Mouse (Mus musculus): ENCODE data around the gene Tab1. TPM values are rescaled to one million over a fixed set of nuclear protein-coding genes. Genes with fewer than 3 reads are reported as not detected.
A peak's percentile ranks its signal among the peaks of the same experiment; 100 is the strongest.

Gene Tab1
- polyA plus RNA-seq (2015; fragmentation: Nextera tagmentation; extraction: Ambion mirVana), result 29.9 and 33.4 TPM in 2 replicates

DNA sequence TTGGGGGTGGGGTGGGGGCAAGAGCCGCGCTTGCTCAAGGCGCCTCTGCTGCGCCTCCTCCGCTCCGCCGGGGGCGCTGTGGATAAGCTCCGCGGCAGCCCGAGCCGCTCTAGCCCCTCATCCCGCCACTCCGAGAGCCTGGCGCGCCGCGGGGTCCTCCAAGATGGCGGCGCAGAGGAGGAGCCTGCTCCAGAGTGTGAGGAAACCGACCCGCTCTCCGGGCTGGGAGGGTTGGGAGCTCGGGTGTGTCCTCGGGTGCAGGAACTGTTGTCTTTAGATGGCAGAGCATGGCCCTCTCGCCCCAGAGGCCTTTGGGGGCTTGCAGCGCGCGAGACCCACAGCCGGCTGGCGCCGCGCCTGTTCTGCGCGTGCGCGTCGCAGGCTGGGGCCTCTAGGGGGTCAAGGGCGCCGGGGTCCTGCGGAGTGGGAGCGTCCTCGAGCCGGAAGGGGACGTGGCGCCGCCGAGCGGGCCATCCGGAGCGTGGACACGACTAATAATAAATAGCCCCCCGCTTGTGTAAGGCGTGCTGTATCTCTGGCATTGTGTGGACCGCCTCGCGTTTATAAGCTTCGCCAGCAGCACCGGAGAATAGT lies at the start of gene Tab1:
Gene Tab1 (plus strand): TSS at position 135 of the 594 bp plus-strand sequence.
- Histone ChIP-seq H3K9me3 (replicated peaks; ENCODE audit: control insufficient read depth, low read length) (no peaks in the 10 kb centered on the region), H3K4me3 (ENCODE audit: low read length) (peak within 1 kb of the TSS; percentile 71), H3K27me3 (ENCODE audit: control insufficient read depth, insufficient read depth, low read length) (no peaks in the 10 kb centered on the region), H3K36me3 (ENCODE audit: control insufficient read depth, insufficient read depth) (no peaks in the 10 kb centered on the region), H3K4me1 (ENCODE audit: control insufficient read depth, insufficient read depth, low read length) (peaks cover 28% of the 10 kb centered on the region), H3K4me2 (ENCODE audit: low read depth, low read length) (peak within 1 kb of the TSS; percentile 88), H3K27ac (ENCODE audit: low read length) (peak within 1 kb of the TSS; percentile 100), H3K9ac (ENCODE audit: low read length) (peak within 1 kb of the TSS; percentile 89)
- ATAC-seq (replicated peaks; ENCODE audit: extremely low read depth, insufficient read depth, low FRiP score), result peak; percentile 93
- WGBS, result under 1% methylated on average over 53 of the region's 59 CpGs

- Histone ChIP-seq H3K9me3 (replicated peaks; ENCODE audit: control insufficient read depth, low read length) (no peaks in the 10 kb centered on the region), H3K27ac (ENCODE audit: low read length) (peak overlapping the region; percentile 94), H3K36me3 (ENCODE audit: control insufficient read depth, insufficient read depth) (peaks cover 37% of the 10 kb centered on the region), H3K4me2 (ENCODE audit: low read depth, low read length) (peak overlapping the region; percentile 88), H3K4me3 (ENCODE audit: low read length) (peak overlapping the region; percentile 94), H3K27me3 (ENCODE audit: control insufficient read depth, insufficient read depth, low read length) (no peaks in the 10 kb centered on the region), H3K4me1 (ENCODE audit: control insufficient read depth, insufficient read depth, low read length) (peaks cover 39% of the 10 kb centered on the region), H3K9ac (ENCODE audit: low read length) (peak overlapping the region; percentile 97)
- WGBS, result under 1% methylated on average over 30 of the region's 30 CpGs
- peak; percentile 91 for ATAC-seq (replicated peaks; ENCODE audit: extremely low read depth, insufficient read depth, low FRiP score)
Observed at GRCm38 (mm10) chr15:80083276-80083731, 49.6 kb upstream of the Tab1 start.

GRCm38 (mm10) chr15:80083740-80084139 lies 49.2 kb upstream of the Tab1 start:
- no peaks in the 10 kb centered on the region for H3K9me3 ChIP-seq (replicated peaks; ENCODE audit: control insufficient read depth, low read length)
- 1% methylated on average over 12 of the region's 12 CpGs for WGBS
- peak overlapping the region; percentile 94 for H3K4me3 ChIP-seq (ENCODE audit: low read length)
- peaks cover 34% of the 10 kb centered on the region for H3K36me3 ChIP-seq (ENCODE audit: control insufficient read depth, insufficient read depth)
- H3K4me1 ChIP-seq (ENCODE audit: control insufficient read depth, insufficient read depth, low read length), result peaks cover 37% of the 10 kb centered on the region
- H3K4me2 ChIP-seq (ENCODE audit: low read depth, low read length), result peak overlapping the region; percentile 88
- H3K27ac ChIP-seq (ENCODE audit: low read length), result peak overlapping the region; percentile 94
- ATAC-seq (replicated peaks; ENCODE audit: extremely low read depth, insufficient read depth, low FRiP score), result 0 out of 2 replicates have a peak, but pooled peaks have one; percentile 1
- no peaks in the 10 kb centered on the region for H3K27me3 ChIP-seq (ENCODE audit: control insufficient read depth, insufficient read depth, low read length)
- H3K9ac ChIP-seq (ENCODE audit: low read length), result peak overlapping the region; percentile 72

GRCm38 (mm10) chr15:80087406-80088012 lies 45.4 kb upstream of the Tab1 start:
- Histone ChIP-seq H3K4me3 (ENCODE audit: low read length) (no peak overlapping the region), H3K27ac (ENCODE audit: low read length) (no peak overlapping the region), H3K4me2 (ENCODE audit: low read depth, low read length) (no peak overlapping the region), H3K27me3 (ENCODE audit: control insufficient read depth, insufficient read depth, low read length) (peaks cover 6% of the 10 kb centered on the region; the same call in 1 of the 2 replicates), H3K4me1 (ENCODE audit: control insufficient read depth, insufficient read depth, low read length) (peaks cover 2% of the 10 kb centered on the region; the same call in 1 of the 2 replicates), H3K36me3 (ENCODE audit: control insufficient read depth, insufficient read depth) (no peaks in the 10 kb centered on the region), H3K9ac (ENCODE audit: low read length) (no peak overlapping the region), H3K9me3 (replicated peaks; ENCODE audit: control insufficient read depth, low read length) (no peaks in the 10 kb centered on the region)
- ATAC-seq (replicated peaks; ENCODE audit: extremely low read depth, insufficient read depth, low FRiP score), result no peak
- WGBS, result 75% methylated on average over 9 of the region's 9 CpGs

DNA sequence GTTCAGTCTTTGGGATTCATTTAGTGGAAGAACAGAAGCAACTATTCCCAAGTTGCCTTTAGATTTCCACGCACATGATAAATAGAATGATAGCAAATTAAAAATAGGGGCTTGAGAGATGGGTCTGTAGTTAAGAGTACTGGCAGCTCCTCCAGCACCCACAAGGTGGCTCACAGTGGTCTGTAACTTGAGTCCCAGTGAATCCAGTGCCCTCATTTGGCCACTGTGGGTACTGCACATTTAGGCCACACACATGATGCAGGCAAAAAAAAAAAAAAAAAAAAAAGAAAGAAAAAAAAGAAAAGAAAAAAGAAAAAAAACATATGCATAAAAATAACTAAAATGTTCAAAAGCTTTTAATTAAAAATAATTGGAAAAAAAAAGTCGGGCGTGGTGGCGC lies 44.3 kb upstream of the Tab1 start:
- Histone ChIP-seq H3K9ac (ENCODE audit: low read length) (no peak overlapping the region), H3K4me3 (ENCODE audit: low read length) (no peak overlapping the region), H3K4me1 (ENCODE audit: control insufficient read depth, insufficient read depth, low read length) (peaks cover 2% of the 10 kb centered on the region; the same call in 1 of the 2 replicates), H3K36me3 (ENCODE audit: control insufficient read depth, insufficient read depth) (no peaks in the 10 kb centered on the region), H3K4me2 (ENCODE audit: low read depth, low read length) (no peak overlapping the region), H3K27ac (ENCODE audit: low read length) (no peak overlapping the region), H3K27me3 (ENCODE audit: control insufficient read depth, insufficient read depth, low read length) (peaks cover 7% of the 10 kb centered on the region; the same call in 1 of the 2 replicates), H3K9me3 (replicated peaks; ENCODE audit: control insufficient read depth, low read length) (no peaks in the 10 kb centered on the region)
- WGBS, result 36% methylated on average over 4 of the region's 4 CpGs
- no peak for ATAC-seq (replicated peaks; ENCODE audit: extremely low read depth, insufficient read depth, low FRiP score)

DNA sequence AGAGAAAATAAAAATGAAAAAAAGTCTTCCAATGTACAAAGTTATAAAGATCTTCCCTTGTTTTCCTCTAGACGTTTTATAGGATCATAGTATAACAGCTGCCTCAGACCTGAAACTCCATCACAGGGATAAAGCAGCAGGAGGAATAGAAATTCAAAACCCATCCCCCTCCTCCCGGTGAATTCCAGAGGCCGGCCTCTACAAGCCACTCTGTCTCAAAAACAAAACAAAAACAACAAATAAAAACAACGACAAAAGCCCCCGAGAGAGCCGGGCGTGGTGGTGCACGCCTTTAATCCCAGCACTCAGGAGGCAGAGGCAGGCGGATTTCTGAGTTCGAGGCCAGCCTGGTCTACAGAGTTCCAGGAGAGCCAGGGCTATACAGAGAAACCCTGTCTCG lies 42.8 kb upstream of the Tab1 start:
- ATAC-seq (replicated peaks; ENCODE audit: extremely low read depth, insufficient read depth, low FRiP score), result no peak
- H3K27me3 ChIP-seq (ENCODE audit: control insufficient read depth, insufficient read depth, low read length), result peaks cover 7% of the 10 kb centered on the region; the same call in 1 of the 2 replicates
- H3K27ac ChIP-seq (ENCODE audit: low read length), result no peak overlapping the region
- H3K9me3 ChIP-seq (replicated peaks; ENCODE audit: control insufficient read depth, low read length), result no peaks in the 10 kb centered on the region
- no peak overlapping the region; the same call in 1 of the 2 replicates for H3K4me2 ChIP-seq (ENCODE audit: low read depth, low read length)
- no peak overlapping the region for H3K9ac ChIP-seq (ENCODE audit: low read length)
- H3K4me1 ChIP-seq (ENCODE audit: control insufficient read depth, insufficient read depth, low read length), result no peaks in the 10 kb centered on the region
- WGBS, result 79% methylated on average over 11 of the region's 11 CpGs
- H3K4me3 ChIP-seq (ENCODE audit: low read length), result no peak overlapping the region
- H3K36me3 ChIP-seq (ENCODE audit: control insufficient read depth, insufficient read depth), result no peaks in the 10 kb centered on the region

DNA sequence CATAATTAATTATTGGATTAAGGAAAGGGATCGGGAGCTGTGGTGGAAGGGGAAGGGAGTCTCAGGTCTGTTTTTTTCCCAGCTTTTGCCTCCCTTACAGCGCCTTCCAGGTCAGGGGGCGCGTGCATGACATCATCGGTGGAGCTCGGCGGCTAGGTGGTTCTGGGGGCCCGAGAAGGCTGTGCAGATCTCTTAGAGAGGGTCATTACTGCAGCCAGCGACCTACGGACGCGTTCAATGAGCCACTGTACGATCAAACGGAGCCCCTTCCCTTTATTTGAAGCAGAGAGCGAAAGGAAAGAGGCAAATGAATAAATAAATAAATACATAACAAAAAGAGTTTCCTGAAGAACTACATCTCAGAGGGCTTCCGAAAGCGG lies 42.2 kb upstream of the Tab1 start:
- Histone ChIP-seq H3K9ac (ENCODE audit: low read length) (peak overlapping the region; percentile 84), H3K4me1 (ENCODE audit: control insufficient read depth, insufficient read depth, low read length) (no peaks in the 10 kb centered on the region), H3K4me3 (ENCODE audit: low read length) (peak overlapping the region; percentile 77), H3K9me3 (replicated peaks; ENCODE audit: control insufficient read depth, low read length) (no peaks in the 10 kb centered on the region), H3K4me2 (ENCODE audit: low read depth, low read length) (peak overlapping the region; percentile 92), H3K36me3 (ENCODE audit: control insufficient read depth, insufficient read depth) (no peaks in the 10 kb centered on the region), H3K27ac (ENCODE audit: low read length) (no peak overlapping the region), H3K27me3 (ENCODE audit: control insufficient read depth, insufficient read depth, low read length) (peaks cover 7% of the 10 kb centered on the region; the same call in 1 of the 2 replicates)
- 0 out of 2 replicates have a peak, but pooled peaks have one; percentile 46 for ATAC-seq (replicated peaks; ENCODE audit: extremely low read depth, insufficient read depth, low FRiP score)
- under 1% methylated on average over 17 of the region's 17 CpGs for WGBS

GRCm38 (mm10) chr15:80091121-80091955 lies 41.6 kb upstream of the Tab1 start, which contains the start of the genes Syngr1 and Rpl3:
Gene Syngr1, plus strand, starts transcription at chr15:80091334.
Gene Rpl3, minus strand, starts transcription at chr15:80091868.
- Histone ChIP-seq H3K36me3 (ENCODE audit: control insufficient read depth, insufficient read depth) (no peaks in the 10 kb centered on the region), H3K4me3 (ENCODE audit: low read length) (peak within 1 kb of the TSS; percentile 77), H3K4me2 (ENCODE audit: low read depth, low read length) (peak within 1 kb of the TSS; percentile 92), H3K27ac (ENCODE audit: low read length) (no peak within 1 kb of the TSS), H3K27me3 (ENCODE audit: control insufficient read depth, insufficient read depth, low read length) (peaks cover 7% of the 10 kb centered on the region; the same call in 1 of the 2 replicates), H3K9ac (ENCODE audit: low read length) (peak within 1 kb of the TSS; percentile 84), H3K9me3 (replicated peaks; ENCODE audit: control insufficient read depth, low read length) (no peaks in the 10 kb centered on the region), H3K4me1 (ENCODE audit: control insufficient read depth, insufficient read depth, low read length) (no peaks in the 10 kb centered on the region)
- ATAC-seq (replicated peaks; ENCODE audit: extremely low read depth, insufficient read depth, low FRiP score), result peak; percentile 75
- WGBS, result 2% methylated on average over 85 of the region's 86 CpGs

All from heart, embryonic 16.5 days (tissue).